Mouse (Mus musculus) brain, embryonic 14.5 days (tissue): ENCODE measurements around the gene Igf2bp2.

Experiments
- CTCF ChIP-seq: fragments of 200-500 bp; IDR thresholded peaks from 2 replicates; pipeline ENCODE4 v1.5.1; 2012; ENCODE audit warnings: inconsistent platforms, mild to moderate bottlenecking, moderate library complexity, borderline replicate concordance; ENCODE audit not compliant: insufficient read depth, insufficient read length; ENCODE audit errors: extremely low read depth
- POLR2A ChIP-seq: fragments of 200-500 bp; IDR thresholded peaks from 2 replicates; pipeline ENCODE4 v1.6.1; 2012; ENCODE audit warnings: mild to moderate bottlenecking, inconsistent platforms, borderline replicate concordance; ENCODE audit not compliant: poor library complexity, insufficient read depth, insufficient read length, severe bottlenecking; ENCODE audit errors: extremely low read depth

GRCm38 (mm10) chr16:22140861-22141260 lies 22.2 kb downstream of the Igf2bp2 start:
- no peak for TF ChIP-seq POLR2A
- no peak for TF ChIP-seq CTCF
